ENCODE assay signal across 12 mouse cellular contexts in genomic region chr10:84597127-84597785, GRCm38 (mm10). TPM values are rescaled to one million over a fixed set of nuclear protein-coding genes. Genes with fewer than 3 reads are reported as not detected.
DNase-seq lines count a peak whose midpoint lies in the region; ATAC-seq and TF ChIP-seq lines count a peak whose summit lies in the region.
"Had no signal": no experiment of that assay in that cellular context is flagged by ENCODE, and none has a peak within 500 bp of the region (broad histone marks: within the 10 kb centered on the region; RNA-seq: fewer than 3 reads in every experiment).

No protein-coding gene starts in this region.

- H3K9ac ChIP-seq in forebrain, postnatal 0 days: no peak overlapping the region
- H3K9ac ChIP-seq in forebrain, embryonic 15.5 days (replicated peaks): no peak overlapping the region
- no peak overlapping the region for H3K9ac ChIP-seq in midbrain, postnatal 0 days (replicated peaks; ENCODE audit: low read length, poor library complexity, severe bottlenecking)
- H3K9ac ChIP-seq in midbrain, embryonic 15.5 days: no peak overlapping the region
- H3K9ac ChIP-seq: midbrain, embryonic 12.5 days; neural tube, embryonic 13.5 days had no signal

- WGBS in forebrain, postnatal 0 days: 55% methylated on average over 3 of the region's 3 CpGs
- WGBS in forebrain, embryonic 15.5 days: 63% methylated on average over 3 of the region's 3 CpGs
- WGBS in midbrain, postnatal 0 days: 66% methylated on average over 3 of the region's 3 CpGs
- 65% methylated on average over 3 of the region's 3 CpGs for WGBS in midbrain, embryonic 15.5 days

- no peak overlapping the region for H3K4me3 ChIP-seq in forebrain, postnatal 0 days (ENCODE audit: low read depth, low read length)
- H3K4me3 ChIP-seq in forebrain, embryonic 15.5 days: no peak overlapping the region
- no peak overlapping the region for H3K4me3 ChIP-seq in midbrain, postnatal 0 days (ENCODE audit: low read depth, low read length)
- no peak overlapping the region for H3K4me3 ChIP-seq in midbrain, embryonic 15.5 days
- H3K4me3 ChIP-seq: midbrain, embryonic 12.5 days; neural tube, embryonic 13.5 days had no signal

- no peak overlapping the region for H3K27ac ChIP-seq in forebrain, postnatal 0 days (ENCODE audit: low read depth, low read length)
- H3K27ac ChIP-seq in forebrain, embryonic 15.5 days (replicated peaks): no peak overlapping the region
- H3K27ac ChIP-seq in midbrain, postnatal 0 days (ENCODE audit: low read depth, low read length): no peak overlapping the region
- H3K27ac ChIP-seq in midbrain, embryonic 15.5 days: no peak overlapping the region
- H3K27ac ChIP-seq: midbrain, embryonic 12.5 days; neural tube, embryonic 13.5 days had no signal

- no peaks in the 10 kb centered on the region for H3K9me3 ChIP-seq in forebrain, postnatal 0 days (ENCODE audit: low read length)
- H3K9me3 ChIP-seq in forebrain, embryonic 15.5 days: no peaks in the 10 kb centered on the region
- H3K9me3 ChIP-seq in midbrain, postnatal 0 days (ENCODE audit: low read length): no peaks in the 10 kb centered on the region
- no peaks in the 10 kb centered on the region for H3K9me3 ChIP-seq in midbrain, embryonic 15.5 days
- H3K9me3 ChIP-seq: midbrain, embryonic 12.5 days; neural tube, embryonic 13.5 days had no signal

- no peaks in the 10 kb centered on the region for H3K4me1 ChIP-seq in forebrain, postnatal 0 days (ENCODE audit: insufficient read depth)
- no peaks in the 10 kb centered on the region for H3K4me1 ChIP-seq in forebrain, embryonic 15.5 days
- no peaks in the 10 kb centered on the region for H3K4me1 ChIP-seq in midbrain, postnatal 0 days (ENCODE audit: insufficient read depth, low read length)
- H3K4me1 ChIP-seq in midbrain, embryonic 15.5 days: no peaks in the 10 kb centered on the region
- H3K4me1 ChIP-seq: neural tube, embryonic 13.5 days had no signal

- no peak for ATAC-seq in forebrain, postnatal 0 days
- ATAC-seq in forebrain, embryonic 15.5 days (replicated peaks): no peak
- ATAC-seq in midbrain, postnatal 0 days (ENCODE audit: low FRiP score): no peak
- ATAC-seq in midbrain, embryonic 15.5 days (replicated peaks): no peak
- ATAC-seq in activated CD4-positive, CD25-positive, alpha-beta regulatory T cell, adult 4 months: no peak

- H3K27me3 ChIP-seq in forebrain, postnatal 0 days (ENCODE audit: insufficient read depth, low read length): no peaks in the 10 kb centered on the region
- H3K27me3 ChIP-seq in forebrain, embryonic 15.5 days: no peaks in the 10 kb centered on the region
- no peaks in the 10 kb centered on the region for H3K27me3 ChIP-seq in midbrain, postnatal 0 days (ENCODE audit: insufficient read depth, low read length)
- no peaks in the 10 kb centered on the region for H3K27me3 ChIP-seq in midbrain, embryonic 15.5 days (replicated peaks)
- H3K27me3 ChIP-seq: CH12.LX; midbrain, embryonic 12.5 days; neural tube, embryonic 13.5 days had no signal

- H3K4me2 ChIP-seq in forebrain, postnatal 0 days (ENCODE audit: low read depth): no peak overlapping the region
- no peak overlapping the region for H3K4me2 ChIP-seq in forebrain, embryonic 15.5 days (replicated peaks)
- H3K4me2 ChIP-seq in midbrain, postnatal 0 days (ENCODE audit: low read depth, low read length, poor library complexity, severe bottlenecking): no peak overlapping the region
- H3K4me2 ChIP-seq in midbrain, embryonic 15.5 days: no peak overlapping the region
- H3K4me2 ChIP-seq: midbrain, embryonic 12.5 days; neural tube, embryonic 13.5 days had no signal

- peaks cover 16% of the 10 kb centered on the region for H3K36me3 ChIP-seq in forebrain, postnatal 0 days (ENCODE audit: insufficient read depth)
- peaks cover 9% of the 10 kb centered on the region; the same call in 1 of the 2 replicates for H3K36me3 ChIP-seq in forebrain, embryonic 15.5 days
- peaks cover 10% of the 10 kb centered on the region; the same call in 1 of the 2 replicates for H3K36me3 ChIP-seq in midbrain, postnatal 0 days (ENCODE audit: insufficient read depth, low read length)
- no peaks in the 10 kb centered on the region for H3K36me3 ChIP-seq in midbrain, embryonic 15.5 days (replicated peaks)
- H3K36me3 ChIP-seq: midbrain, embryonic 12.5 days had no signal

- DNase-seq in forebrain, postnatal 0 days: peak; percentile 17
- DNase-seq in midbrain, postnatal 0 days (ENCODE audit: low spot score): peak; percentile 17
- peak; percentile 30 to 63 for DNase-seq in kidney, adult 8-10 months
- DNase-seq in skeletal muscle tissue, adult 2 months (ENCODE audit: low read depth, low spot score): peak; percentile 62
- DNase-seq in urinary bladder, adult 18-20 months (ENCODE audit: low spot score in 2 of 2): no peak
- DNase-seq: liver had no signal

- TF ChIP-seq CTCF in forebrain, postnatal 0 days (IDR thresholded peaks at IDR 0.05; ENCODE audit: low read depth): no peak
- no peak for TF ChIP-seq CTCF in midbrain, postnatal 0 days (IDR thresholded peaks at IDR 0.05)

RNA-seq across cellular contexts. Expression of gene Tcp11l2, which starts 20.8 kb away (rescaled TPM):
- 14.3 and 20.1 TPM in 2 replicates for total RNA-seq in forebrain, postnatal 0 days (2014; rRNA removed)
- polyA plus RNA-seq in forebrain, postnatal 0 days (2015; fragmentation: Nextera tagmentation; extraction: Ambion mirVana): 21.6 and 24.9 TPM in 2 replicates
- polyA plus RNA-seq in forebrain, embryonic 15.5 days (2015; fragmentation: Nextera tagmentation; extraction: Ambion mirVana): 30.8 and 34.8 TPM in 2 replicates
- 10.5 and 11.5 TPM in 2 replicates for total RNA-seq in midbrain, postnatal 0 days (2014; rRNA removed)
- polyA plus RNA-seq in midbrain, postnatal 0 days (2015; fragmentation: Nextera tagmentation; extraction: Ambion mirVana): 15.0 and 16.0 TPM in 2 replicates
- 20.0 and 21.1 TPM in 2 replicates for polyA plus RNA-seq in midbrain, embryonic 15.5 days (2015; fragmentation: Nextera tagmentation; extraction: Ambion mirVana)
- polyA plus RNA-seq in activated CD4-positive, CD25-positive, alpha-beta regulatory T cell, adult 4 months (2017; shearing (Covaris generic)): 100 to 1,000 TPM; 168 to 171 TPM

RNA-seq across cellular contexts. Expression of gene Polr3b, which starts 24.8 kb away (rescaled TPM):
- 13.6 and 17.1 TPM in 2 replicates for total RNA-seq in forebrain, postnatal 0 days (2014; rRNA removed)
- polyA plus RNA-seq in forebrain, postnatal 0 days (2015; fragmentation: Nextera tagmentation; extraction: Ambion mirVana): 5.9 and 8.8 TPM in 2 replicates
- polyA plus RNA-seq in forebrain, embryonic 15.5 days (2015; fragmentation: Nextera tagmentation; extraction: Ambion mirVana): 15.3 and 16.5 TPM in 2 replicates
- total RNA-seq in midbrain, postnatal 0 days (2014; rRNA removed): 11.0 and 13.4 TPM in 2 replicates
- polyA plus RNA-seq in midbrain, postnatal 0 days (2015; fragmentation: Nextera tagmentation; extraction: Ambion mirVana): 10.2 and 10.5 TPM in 2 replicates
- 13.6 and 17.3 TPM in 2 replicates for polyA plus RNA-seq in midbrain, embryonic 15.5 days (2015; fragmentation: Nextera tagmentation; extraction: Ambion mirVana)
- polyA plus RNA-seq in activated CD4-positive, CD25-positive, alpha-beta regulatory T cell, adult 4 months (2017; shearing (Covaris generic)): 10 to 100 TPM; 11.8 to 13.3 TPM

Comparison
In these comparisons a context has a peak if more than half of its experiments do, and no peak if none do; other contexts are left out.
1. DNase-seq: peak in forebrain, postnatal 0 days (single experiment), midbrain, postnatal 0 days (single experiment), kidney, adult 8-10 months (2 of 2) and skeletal muscle tissue, adult 2 months (single experiment); none in urinary bladder, adult 18-20 months (0 of 2).